Mouse (Mus musculus) ES-Bruce4 (cell line): Measurements from ENCODE around the gene Vamp2.

ENCODE experiments used
- CTCF ChIP-seq: IDR thresholded peaks from one replicate; pipeline ENCODE4 v1.8.1; 2011; ENCODE audit warnings: low read depth, low read length
- POLR2A ChIP-seq: IDR thresholded peaks from one replicate; pipeline ENCODE4 v1.8.1; 2011; ENCODE audit warnings: low read length; ENCODE audit not compliant: insufficient read depth

DNA sequence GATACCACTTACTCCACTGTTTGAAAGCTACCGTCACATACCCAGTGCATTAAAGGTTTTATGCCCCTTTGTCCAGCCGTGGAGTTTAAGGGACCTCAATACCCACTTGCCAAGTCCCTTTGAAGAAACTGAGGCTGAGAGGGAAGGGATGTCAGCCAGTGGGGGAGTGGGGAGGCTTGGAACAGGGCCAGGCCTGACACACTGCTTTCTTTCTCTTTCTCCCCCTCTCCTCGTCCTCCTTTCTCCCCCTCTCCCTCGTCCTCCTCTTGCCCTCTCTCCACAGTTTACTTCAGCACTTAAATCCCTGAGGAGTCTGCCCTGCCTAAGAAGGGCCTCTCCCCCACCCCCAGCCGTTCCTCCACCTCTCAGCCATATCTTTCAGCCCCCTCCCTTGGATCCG, 2.1 kb downstream of the Vamp2 start:
- TF ChIP-seq POLR2A (no peak), CTCF (no peak)
